Mouse (Mus musculus) lung, postnatal 0 days (tissue): ENCODE data around the gene Olfr697.
"Not testable (repeated sequence)": the region's sequence is repeated elsewhere in the genome, so short reads cannot be mapped to it uniquely, and the experiment has no call there.

Experiments used
- CTCF ChIP-seq: IDR thresholded peaks from 2 replicates; pipeline ENCODE4 v1.5.1; 2016; ENCODE audit warnings: antibody characterized with exemption, mild to moderate bottlenecking
- EP300 ChIP-seq: IDR thresholded peaks from 2 replicates; pipeline ENCODE4 v1.6.1; 2016; ENCODE audit warnings: antibody characterized with exemption, mild to moderate bottlenecking, control low read depth

- TF ChIP-seq CTCF, EP300: not testable (repeated sequence)
These were observed 34.5 kb downstream of the Olfr697 start for GRCm38 (mm10) chr7:106707705-106708104.
